Mouse (Mus musculus) kidney, adult 2 months (tissue): ENCODE measurements around the gene Alg9. TPM values are rescaled to one million over a fixed set of nuclear protein-coding genes. Genes with fewer than 3 reads are reported as not detected.

ENCODE experiments used
- DNase-seq: peaks from one replicate; pipeline ENCODE4 v3.0.0; 2021
- H3K27ac ChIP-seq: fragments of 200-500 bp; 2 replicates; pipeline ENCODE4 v1.5.1; 2012; ENCODE audit warnings: low read depth, low read length, control low read depth, inconsistent platforms; ENCODE audit not compliant: insufficient read depth
- H3K27me3 ChIP-seq: fragments of 200-500 bp; replicated peaks from 2 replicates; pipeline ENCODE4 v1.6.1; 2012; ENCODE audit warnings: mild to moderate bottlenecking, moderate library complexity, low read length, inconsistent platforms; ENCODE audit not compliant: control insufficient read depth, insufficient read depth
- H3K36me3 ChIP-seq: fragments of 200-500 bp; 2 replicates; pipeline ENCODE4 v1.6.1; 2012; ENCODE audit warnings: mild to moderate bottlenecking, moderate library complexity, low read length, inconsistent platforms; ENCODE audit not compliant: control insufficient read depth, insufficient read depth
- H3K4me1 ChIP-seq: fragments of 200-500 bp; 2 replicates; pipeline ENCODE4 v1.6.1; 2011; ENCODE audit warnings: low read length; ENCODE audit not compliant: control insufficient read depth, insufficient read depth
- H3K4me3 ChIP-seq: fragments of 200-500 bp; 2 replicates; pipeline ENCODE4 v1.5.1; 2011; ENCODE audit warnings: mild to moderate bottlenecking, low read depth, low read length, control low read depth; ENCODE audit not compliant: insufficient read depth
- CTCF ChIP-seq: fragments of 200-500 bp; conservative IDR thresholded peaks from 2 replicates; pipeline ENCODE4 v1.5.1; 2011; ENCODE audit warnings: low read depth, mild to moderate bottlenecking, control low read depth, low read length, moderate library complexity, mixed read lengths; ENCODE audit not compliant: insufficient read depth, insufficient read length
- POLR2A ChIP-seq: fragments of 200-500 bp; IDR thresholded peaks from one replicate; pipeline ENCODE4 v1.6.1; 2011; ENCODE audit warnings: low read depth, low read length, control low read depth
- WGBS: fragments of 180-500 bp; shearing (Covaris S2); methylation state at CpG from one replicate; pipeline ENCODE4 v1.1.7; 2018; 5-methylcytosine and 5-hydroxymethylcytosine counted together
- polyA plus RNA-seq: library from polyadenylated mRNA; depleted of rRNA; stranded (reverse); fragments of >200 nt; gene quantifications from 2 replicates; pipeline ENCODE4 v1.2.3, GENCODE M21; 2012

The Alg9 gene
- polyA plus RNA-seq, 1 experiment: 20.3 TPM

DNA sequence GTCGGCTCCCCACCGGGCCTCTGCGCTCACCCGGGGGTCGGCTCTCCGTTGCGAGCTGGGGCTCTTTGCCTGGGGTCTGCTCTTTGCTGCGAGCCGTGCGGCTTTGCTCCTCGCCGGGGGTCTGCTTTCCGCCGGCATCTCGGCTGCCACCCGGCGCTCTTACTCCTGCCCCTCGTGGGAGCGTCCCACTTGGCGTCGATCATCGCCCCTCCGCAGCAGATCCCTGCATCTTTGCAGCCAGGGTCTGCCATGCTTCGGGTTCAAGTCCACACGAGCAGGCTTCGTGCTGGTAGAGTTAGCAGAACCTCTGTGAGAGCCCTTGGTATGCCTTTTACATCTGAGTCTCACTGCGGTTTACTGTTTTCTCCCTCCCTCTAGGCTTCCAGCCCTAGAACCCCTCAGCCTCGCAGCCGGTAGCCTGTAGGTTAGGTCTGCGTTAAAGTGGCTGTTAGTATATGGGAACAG, 875 bp downstream of the Alg9 start:
- no peak for DNase-seq
- TF ChIP-seq CTCF: no peak
- TF ChIP-seq POLR2A: no peak
- Histone ChIP-seq H3K4me1 (peaks cover 16% of the 10 kb centered on the region; the same call in 1 of the 2 replicates), H3K27me3 (no peaks in the 10 kb centered on the region), H3K27ac (no peak overlapping the region), H3K36me3 (no peaks in the 10 kb centered on the region), H3K4me3 (peak overlapping the region; percentile 81)
- under 1% methylated on average over 30 of the region's 30 CpGs for WGBS

GRCm38 (mm10) chr9:50776162-50776760, 1.4 kb downstream of the Alg9 start:
- no peak for DNase-seq
- Histone ChIP-seq H3K27ac (no peak overlapping the region), H3K4me3 (peak overlapping the region; percentile 81; the same call in 1 of the 2 replicates), H3K4me1 (peaks cover 16% of the 10 kb centered on the region; the same call in 1 of the 2 replicates), H3K36me3 (no peaks in the 10 kb centered on the region), H3K27me3 (no peaks in the 10 kb centered on the region)
- WGBS: 65% methylated on average over 11 of the region's 11 CpGs
- no peak for TF ChIP-seq POLR2A
- no peak for TF ChIP-seq CTCF

GRCm38 (mm10) chr9:50782155-50782554, 7.3 kb downstream of the Alg9 start:
- Histone ChIP-seq H3K27ac (no peak overlapping the region), H3K27me3 (no peaks in the 10 kb centered on the region), H3K4me3 (no peak overlapping the region), H3K36me3 (no peaks in the 10 kb centered on the region), H3K4me1 (no peaks in the 10 kb centered on the region)
- TF ChIP-seq CTCF (peak; percentile 55), POLR2A (no peak)
- WGBS: 91% methylated on average over 2 of the region's 2 CpGs
- DNase-seq: peak; percentile 45

DNA sequence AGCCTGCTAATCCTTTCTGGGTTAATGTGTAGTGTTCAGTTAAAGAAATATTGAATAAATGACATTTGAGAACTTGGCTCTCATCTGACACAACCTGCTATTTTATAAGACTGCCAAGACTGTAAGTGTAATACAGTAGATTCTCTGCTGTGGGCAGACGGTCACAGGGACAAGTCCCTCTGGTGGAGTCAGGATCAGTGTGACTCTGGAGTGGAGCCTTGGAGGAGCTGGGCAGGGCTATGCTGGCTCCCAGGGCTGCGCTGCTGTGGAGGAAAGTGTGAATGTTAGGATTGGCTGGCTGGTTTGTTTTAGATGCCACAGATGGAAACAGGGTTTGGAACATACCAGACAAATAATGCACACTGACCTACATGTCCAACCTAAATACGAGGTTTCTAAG, 20.4 kb downstream of the Alg9 start:
- no peak overlapping the region for H3K27ac ChIP-seq
- H3K36me3 ChIP-seq: no peaks in the 10 kb centered on the region; the same call in 1 of the 2 replicates
- 83% methylated on average over 3 of the region's 3 CpGs for WGBS
- H3K4me1 ChIP-seq: no peaks in the 10 kb centered on the region
- TF ChIP-seq CTCF (no peak), POLR2A (no peak)
- no peak for DNase-seq
- no peak overlapping the region for H3K4me3 ChIP-seq
- no peaks in the 10 kb centered on the region for H3K27me3 ChIP-seq

GRCm38 (mm10) chr9:50796776-50797175, 22.0 kb downstream of the Alg9 start:
- peak; percentile 58 for DNase-seq
- no peaks in the 10 kb centered on the region; the same call in 1 of the 2 replicates for H3K36me3 ChIP-seq
- no peak overlapping the region for H3K4me3 ChIP-seq
- 85% methylated on average over 8 of the region's 8 CpGs for WGBS
- no peak overlapping the region for H3K27ac ChIP-seq
- no peaks in the 10 kb centered on the region for H3K27me3 ChIP-seq
- TF ChIP-seq POLR2A: no peak
- TF ChIP-seq CTCF: no peak
- no peaks in the 10 kb centered on the region for H3K4me1 ChIP-seq

DNA sequence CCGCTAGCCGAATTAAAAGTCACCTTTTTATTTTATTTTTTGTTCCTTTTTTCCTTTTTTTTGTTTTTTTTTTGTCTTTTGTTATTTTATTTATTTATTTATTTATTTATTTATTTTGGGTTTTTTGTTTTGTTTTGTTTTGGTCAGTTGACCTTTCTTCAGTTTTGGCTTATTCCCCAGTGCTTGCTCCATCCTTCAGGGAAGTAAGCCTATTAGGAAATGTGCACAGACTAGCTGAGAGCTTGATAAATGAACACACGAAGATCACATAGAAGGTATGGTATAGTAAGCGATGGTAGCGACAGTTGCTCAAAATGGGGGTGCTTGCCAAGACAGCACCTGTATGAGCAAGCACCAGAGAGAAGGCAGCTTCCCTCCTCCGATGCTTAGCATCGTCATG, 22.8 kb downstream of the Alg9 start:
- no peaks in the 10 kb centered on the region; the same call in 1 of the 2 replicates for H3K36me3 ChIP-seq
- 96% methylated on average over 7 of the region's 7 CpGs for WGBS
- TF ChIP-seq CTCF (no peak), POLR2A (no peak)
- no peak overlapping the region for H3K4me3 ChIP-seq
- H3K27ac ChIP-seq: no peak overlapping the region
- no peak for DNase-seq
- no peaks in the 10 kb centered on the region for H3K4me1 ChIP-seq
- H3K27me3 ChIP-seq: no peaks in the 10 kb centered on the region

GRCm38 (mm10) chr9:50798368-50798767, 23.5 kb downstream of the Alg9 start:
- DNase-seq: peak; percentile 4
- no peak overlapping the region for H3K4me3 ChIP-seq
- H3K27me3 ChIP-seq: no peaks in the 10 kb centered on the region
- no peaks in the 10 kb centered on the region; the same call in 1 of the 2 replicates for H3K36me3 ChIP-seq
- TF ChIP-seq CTCF: no peak
- TF ChIP-seq POLR2A: no peak
- H3K4me1 ChIP-seq: no peaks in the 10 kb centered on the region
- WGBS: 80% methylated on average over 5 of the region's 5 CpGs
- no peak overlapping the region for H3K27ac ChIP-seq
